Mouse (Mus musculus) heart, postnatal 0 days (tissue): Measurements from ENCODE around the gene Phc1.

Source experiments
- CTCF ChIP-seq: IDR thresholded peaks from 2 replicates; pipeline ENCODE4 v1.5.1; 2016; ENCODE audit warnings: antibody characterized with exemption, control low read depth, low read depth
- EP300 ChIP-seq: IDR thresholded peaks from 2 replicates; pipeline ENCODE4 v1.6.1; 2016; ENCODE audit warnings: antibody characterized with exemption, low read depth

DNA sequence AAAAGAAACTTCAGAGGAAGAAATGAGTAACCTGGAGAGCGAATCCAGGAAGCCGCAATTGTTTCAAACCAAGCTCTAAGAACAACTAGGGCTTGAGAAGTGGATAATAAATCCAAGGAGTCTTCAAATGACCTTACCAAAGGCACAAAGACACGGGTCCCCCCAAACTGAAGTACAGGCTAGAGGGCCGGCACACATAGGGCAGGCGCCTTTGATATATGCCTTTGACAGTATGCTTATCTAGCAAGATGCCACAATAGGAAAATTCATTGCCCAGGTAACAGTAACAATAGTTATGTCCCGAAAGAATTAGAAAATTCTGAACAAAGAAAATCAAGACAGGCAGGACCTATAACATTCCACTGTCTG, 32.2 kb downstream of the Phc1 start:
- TF ChIP-seq CTCF (no peak), EP300 (no peak)
